Mouse (Mus musculus): ENCODE results near the gene Rcsd1.

Gene Rcsd1

DNA sequence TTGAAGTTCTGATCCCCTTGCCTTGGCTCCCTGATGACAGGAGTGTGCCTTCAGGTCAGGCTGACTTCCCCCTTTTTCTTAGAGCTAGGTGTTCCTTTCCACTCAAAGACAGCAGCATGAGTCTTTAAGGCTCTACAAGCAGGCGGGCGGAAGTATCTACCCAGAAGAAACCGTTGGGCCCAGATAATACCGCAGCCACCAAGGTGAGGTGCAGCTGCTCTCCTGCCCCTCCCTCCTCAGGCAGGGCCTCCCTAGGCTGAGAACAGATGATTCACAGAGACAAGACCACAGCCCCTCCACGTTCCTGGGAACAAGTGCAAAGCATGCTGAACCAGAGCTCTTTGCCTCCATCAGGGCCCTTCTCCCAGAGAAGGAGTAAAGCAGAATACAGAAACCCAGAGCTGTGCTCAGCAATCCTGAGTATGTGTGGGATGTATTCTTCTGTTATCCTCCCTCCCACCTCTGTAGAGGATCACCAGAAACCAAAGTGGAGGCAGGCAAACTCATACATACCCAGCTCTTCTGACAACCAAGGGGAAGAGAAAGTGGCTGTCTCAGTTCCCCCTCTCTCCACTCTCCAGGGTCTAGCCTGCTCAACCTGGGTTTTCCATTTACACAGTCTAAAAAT is at the start of gene Rcsd1:
TSS of gene Rcsd1 (minus strand) at position 129 of the 628 bp plus-strand sequence.
- no peak for DNase-seq (ENCODE audit: low read depth, low spot score)

DNA sequence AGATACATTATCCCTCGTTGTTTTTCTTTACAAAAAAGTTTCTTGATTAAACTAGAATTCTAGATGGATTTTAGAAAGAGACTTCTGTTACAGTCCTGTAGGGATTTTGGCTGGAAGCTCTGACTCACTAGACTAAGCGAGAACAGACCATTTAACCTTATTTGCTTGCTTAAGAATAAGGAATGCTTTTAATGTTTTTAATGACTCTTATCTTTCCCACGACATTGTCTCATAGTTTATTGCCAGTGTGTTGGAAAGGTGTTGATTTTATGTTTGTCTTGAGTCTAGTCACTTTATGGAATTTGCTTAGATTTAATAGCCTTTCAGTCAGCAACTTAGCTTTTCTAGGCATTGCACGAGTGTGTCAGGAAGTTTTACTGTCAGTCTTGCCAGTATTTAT is 45.6 kb upstream of the Rcsd1 start:
- no peak for DNase-seq (ENCODE audit: low read depth, low spot score)

DNA sequence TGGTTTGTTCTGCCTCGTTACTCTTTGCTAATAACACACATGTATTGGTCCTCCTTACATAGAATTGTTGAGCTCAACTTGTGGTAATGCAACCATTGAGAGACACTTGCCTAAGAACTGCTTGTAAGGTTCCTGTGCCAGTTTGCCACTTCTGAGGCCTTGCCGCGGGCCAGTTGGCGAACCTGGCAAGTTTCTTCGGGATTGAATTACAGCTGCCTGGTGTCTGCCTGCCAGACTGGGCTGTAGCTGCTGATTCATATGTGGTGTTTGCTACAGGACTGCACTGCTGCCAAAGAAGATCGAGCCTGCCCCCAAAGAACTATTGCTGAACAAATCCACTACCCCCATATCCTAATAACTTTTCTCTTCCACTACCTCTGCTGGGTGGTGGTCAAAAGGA is 44.6 kb upstream of the Rcsd1 start:
- DNase-seq (ENCODE audit: low read depth, low spot score): no peak

DNA sequence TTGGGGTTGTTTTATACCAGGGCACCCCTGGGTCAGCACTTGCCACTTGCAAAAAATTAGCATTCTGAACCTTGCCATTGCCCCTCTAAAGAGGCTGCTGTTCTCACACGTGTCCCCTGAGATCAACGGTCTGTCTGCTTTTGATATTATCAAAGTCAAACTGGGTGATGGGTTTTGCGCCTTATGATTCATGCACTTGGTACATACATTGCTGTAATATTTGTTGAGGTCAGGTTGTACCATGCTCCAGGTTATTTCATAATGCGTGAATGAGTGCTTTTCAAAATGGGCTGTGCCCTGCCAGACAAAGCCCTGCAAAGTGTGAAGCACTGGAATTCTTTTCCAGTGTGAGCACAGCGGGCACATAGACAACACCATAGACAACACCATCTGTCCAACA is 42.3 kb upstream of the Rcsd1 start:
- no peak for DNase-seq (ENCODE audit: low read depth, low spot score)

DNA sequence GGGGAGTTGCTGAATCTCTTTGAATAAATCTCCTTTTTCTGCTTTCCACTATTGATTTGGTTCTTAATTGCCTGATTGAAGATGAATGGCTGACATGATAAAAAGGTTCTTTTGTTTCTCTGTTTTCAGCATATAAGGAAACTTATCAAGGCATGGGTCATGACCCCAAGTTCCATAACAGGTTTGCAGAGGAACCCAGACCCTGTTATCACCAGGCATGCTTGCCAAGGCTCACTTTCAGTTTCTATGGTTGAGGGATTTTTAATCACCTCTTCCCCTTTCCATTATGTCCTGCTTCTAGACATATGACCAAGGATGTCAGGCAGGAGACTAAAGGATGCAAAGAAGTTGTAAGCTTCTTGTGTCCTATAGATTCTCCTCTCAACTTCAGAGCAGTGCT is 41.6 kb upstream of the Rcsd1 start:
- DNase-seq (ENCODE audit: low read depth, low spot score): no peak

DNA sequence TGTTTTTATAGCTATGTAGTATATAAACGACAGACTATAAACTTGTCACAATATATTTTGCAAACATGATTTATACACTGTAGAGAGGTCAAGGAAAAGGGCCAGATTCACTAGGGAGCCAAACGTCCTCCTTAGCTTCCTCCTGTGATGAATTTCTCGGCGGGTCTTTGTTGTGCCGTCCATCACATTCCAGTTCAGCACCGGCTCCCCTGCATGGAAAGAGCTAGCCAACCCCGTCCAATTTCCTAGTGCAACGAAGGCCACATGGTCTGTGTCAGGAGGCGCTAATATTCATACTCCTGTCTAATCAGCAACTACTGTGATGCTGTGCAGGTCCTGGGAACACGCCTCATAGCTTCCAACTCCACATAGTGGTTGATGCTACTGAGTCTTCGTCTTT is 38.5 kb upstream of the Rcsd1 start:
- no peak for DNase-seq (ENCODE audit: low read depth, low spot score)

DNA sequence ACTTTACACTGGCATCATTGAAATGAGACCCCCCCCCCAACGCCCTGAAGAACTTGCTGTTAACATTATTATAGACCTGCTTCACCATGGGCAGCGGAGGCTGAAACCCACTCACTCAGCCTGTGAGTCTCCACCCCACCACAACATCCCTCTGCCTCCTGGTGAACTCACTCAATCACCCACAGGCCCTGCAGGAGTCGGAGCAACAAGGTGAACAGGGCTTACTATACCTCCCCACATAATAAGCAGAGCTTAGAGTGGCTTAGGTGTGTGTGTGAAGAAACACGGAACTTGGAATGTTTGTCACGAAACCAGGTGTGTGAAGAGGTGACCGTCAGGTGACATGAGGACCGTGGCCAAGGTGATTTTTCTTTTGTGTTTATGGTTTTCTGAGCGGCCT is 32.4 kb upstream of the Rcsd1 start:
- DNase-seq (ENCODE audit: low read depth, low spot score): no peak

DNA sequence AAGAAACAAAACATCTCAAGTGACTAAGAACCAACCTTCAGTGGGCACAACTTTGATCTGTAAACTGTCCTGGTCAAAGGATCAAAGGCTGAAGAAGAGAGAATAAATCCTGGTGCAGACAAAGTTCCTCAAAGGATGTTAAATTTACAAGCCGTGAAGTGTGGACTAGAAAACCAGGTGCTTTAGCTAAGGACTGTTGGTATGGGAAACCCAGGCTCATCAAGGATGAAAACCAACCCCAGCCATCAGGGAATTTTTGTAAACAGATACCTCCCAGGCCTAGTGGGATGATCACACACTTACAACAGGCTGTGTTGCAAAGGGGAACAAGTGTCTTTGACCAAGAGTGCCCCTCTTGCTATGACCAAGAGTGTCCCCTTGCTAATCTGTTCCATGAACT is 29.4 kb upstream of the Rcsd1 start:
- no peak for DNase-seq (ENCODE audit: low read depth, low spot score)

DNA sequence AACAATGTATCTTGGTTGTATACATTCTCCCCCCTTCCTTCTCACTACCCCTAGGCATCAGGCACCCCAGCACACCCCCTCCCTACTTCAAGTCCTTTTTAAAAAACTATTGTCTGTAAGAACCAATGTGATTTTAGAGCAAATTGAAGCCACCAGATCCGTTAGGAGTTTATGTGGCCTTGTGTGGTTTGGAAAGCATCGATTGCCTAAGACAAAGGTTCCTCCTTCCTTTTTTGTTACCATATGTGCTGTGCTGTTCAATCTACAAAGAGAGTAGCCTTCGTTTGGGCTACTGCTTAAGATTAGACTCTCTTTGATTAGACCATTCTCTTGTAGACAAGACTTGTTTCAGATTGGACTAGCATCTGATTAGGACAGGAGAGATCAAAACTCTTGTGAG is 28.3 kb upstream of the Rcsd1 start:
- no peak for DNase-seq (ENCODE audit: low read depth, low spot score)

DNA sequence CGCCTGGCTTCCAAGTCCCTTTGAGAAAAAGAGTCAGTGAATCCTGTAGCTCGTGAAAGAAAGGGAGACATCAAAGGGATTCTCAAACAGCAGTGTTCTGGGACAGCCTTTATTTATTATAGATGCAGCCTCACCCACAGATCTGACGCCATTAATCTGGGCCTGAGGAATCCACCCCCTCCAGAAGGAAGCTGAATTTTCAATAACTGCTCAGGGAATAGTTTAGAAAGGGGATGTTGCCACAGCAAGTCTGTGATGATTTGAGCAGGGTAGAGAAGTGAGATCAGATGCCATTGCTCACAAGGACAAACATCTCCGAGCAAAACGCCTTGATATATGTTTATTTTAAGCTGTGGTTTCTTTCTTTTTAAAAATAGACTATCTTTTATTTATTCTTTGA is 27.9 kb upstream of the Rcsd1 start:
- no peak for DNase-seq (ENCODE audit: low read depth, low spot score)

DNA sequence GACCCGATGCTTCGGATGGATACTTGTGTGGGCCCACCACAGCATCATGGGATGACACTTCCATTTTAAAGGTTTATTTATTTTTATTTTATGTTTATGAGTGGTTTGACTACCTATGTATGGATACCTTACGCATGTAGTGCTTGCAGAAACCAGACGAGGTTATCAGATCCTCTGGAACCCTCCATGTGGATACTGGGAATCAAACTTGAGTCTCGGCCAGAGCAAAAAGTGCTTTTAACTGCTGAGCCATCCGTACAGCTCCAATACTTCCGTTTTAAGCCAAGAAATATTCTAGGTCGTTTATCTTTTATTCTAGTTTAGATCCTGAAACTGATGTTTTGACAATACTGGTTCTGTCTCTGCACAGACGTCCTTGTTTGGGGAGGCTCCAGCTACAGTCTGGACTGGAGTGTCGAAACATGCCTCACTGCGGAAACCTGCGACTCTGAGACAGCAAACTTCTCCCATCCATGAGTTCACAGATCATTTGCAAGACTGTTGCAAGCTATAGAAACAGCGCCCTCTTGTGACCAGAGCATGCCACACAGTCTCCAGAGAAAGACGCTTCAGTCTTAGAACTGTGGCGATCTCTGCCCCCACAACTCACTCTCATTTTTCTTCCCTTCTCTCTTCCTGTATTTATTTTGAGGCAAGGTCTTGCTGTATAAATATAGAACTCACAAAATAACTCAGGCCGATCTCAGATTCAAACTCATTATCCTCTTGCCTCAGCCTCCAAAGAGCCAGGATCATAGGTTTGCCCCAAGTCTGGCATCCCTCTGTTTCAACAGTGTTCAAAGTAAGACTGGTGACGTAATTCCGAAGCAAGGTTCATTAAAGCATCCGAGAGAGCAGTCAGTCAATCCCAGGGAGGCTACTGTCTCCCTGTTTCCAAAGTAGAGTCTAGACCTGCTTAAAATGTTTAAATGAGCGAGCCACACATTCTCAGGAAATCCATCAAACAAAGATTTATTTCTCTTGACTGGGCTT is 26.6 kb upstream of the Rcsd1 start:
- DNase-seq (ENCODE audit: low read depth, low spot score): peak; percentile 87

DNA sequence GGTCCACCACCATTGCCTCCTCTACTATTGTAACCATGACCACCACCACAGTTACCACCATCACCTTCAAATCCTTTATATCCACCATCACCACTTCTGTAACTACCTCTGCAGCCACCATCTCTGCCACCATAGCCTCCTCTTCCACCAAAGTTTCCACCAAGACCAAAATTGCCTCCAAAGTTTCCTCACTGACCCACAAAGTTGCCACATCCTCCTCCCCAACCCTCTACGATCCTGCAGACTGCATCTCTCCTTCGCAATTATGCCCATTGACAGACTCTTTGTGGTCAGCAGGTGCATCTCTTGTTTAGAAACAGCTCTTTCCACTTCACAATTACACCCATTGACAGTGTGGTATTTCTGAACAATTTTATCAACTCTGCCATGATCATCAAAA is 25.3 kb upstream of the Rcsd1 start:
- no peak for DNase-seq (ENCODE audit: low read depth, low spot score)

DNA sequence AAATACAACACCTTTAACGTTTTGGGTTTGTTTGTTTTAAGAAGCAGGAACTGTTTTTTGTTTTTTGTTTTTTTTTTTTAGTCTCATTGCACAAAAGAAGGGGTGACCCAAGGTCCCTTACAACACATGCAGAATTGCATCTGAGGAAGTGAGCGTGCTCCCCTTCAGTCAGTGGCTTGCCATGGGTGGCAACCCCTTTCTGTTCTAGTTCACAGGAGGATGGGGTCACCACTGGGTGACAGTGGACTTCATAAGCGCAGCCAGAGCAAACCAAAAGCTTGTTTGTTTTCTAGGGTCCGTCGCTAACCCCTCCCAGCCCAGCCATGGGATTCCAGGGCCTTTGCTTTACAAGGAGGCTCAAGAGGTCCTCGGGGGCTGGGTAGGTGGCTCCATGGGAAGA is 22.0 kb upstream of the Rcsd1 start:
- DNase-seq (ENCODE audit: low read depth, low spot score): no peak

DNA sequence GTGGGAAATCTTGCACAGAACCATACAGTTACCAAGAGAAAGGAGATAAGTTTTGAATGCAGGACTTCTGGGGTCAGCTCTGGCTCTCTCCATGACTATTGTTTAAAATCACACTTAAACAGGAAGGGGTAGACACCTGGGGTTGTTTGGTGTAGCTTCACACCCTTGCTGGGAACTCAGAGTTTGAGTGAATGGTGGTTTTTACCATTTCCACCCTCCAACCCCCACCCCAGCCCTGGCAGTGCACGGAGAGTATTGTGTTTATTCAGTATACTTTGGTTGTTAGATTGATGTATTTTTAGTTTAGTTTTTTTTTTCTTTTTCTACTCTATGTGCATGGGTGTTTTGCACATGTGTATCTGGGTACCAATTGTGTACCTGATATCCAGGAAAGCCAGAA is 20.6 kb upstream of the Rcsd1 start:
- no peak for DNase-seq (ENCODE audit: low read depth, low spot score)

DNA sequence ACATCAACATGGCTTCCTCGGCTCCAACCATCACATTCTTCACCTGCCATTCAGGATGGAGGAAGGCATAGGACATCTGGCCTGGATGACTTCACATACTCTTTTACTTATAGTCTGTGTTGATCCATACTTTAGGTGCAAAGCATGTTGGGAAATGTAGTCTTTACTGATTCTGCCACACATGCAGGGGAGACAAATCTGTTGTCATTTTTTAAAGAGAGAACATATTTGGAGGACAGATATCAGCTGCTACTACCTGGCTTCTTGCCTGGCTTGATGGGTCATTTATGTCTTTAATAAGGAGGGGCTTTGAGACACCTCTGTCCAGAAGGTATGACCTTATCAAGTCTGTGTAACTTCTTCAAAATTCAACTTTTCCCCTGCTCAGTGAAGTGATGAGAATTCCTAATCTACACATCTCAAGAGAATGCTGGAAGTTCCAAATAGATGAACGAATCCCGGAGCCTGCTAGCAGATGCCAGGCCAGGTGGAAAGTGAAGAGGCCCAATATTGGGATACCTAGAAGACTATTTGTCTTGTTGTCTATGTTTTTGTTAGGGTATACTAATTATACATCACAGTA is 18.6 kb upstream of the Rcsd1 start:
- DNase-seq (ENCODE audit: low read depth, low spot score): no peak

DNA sequence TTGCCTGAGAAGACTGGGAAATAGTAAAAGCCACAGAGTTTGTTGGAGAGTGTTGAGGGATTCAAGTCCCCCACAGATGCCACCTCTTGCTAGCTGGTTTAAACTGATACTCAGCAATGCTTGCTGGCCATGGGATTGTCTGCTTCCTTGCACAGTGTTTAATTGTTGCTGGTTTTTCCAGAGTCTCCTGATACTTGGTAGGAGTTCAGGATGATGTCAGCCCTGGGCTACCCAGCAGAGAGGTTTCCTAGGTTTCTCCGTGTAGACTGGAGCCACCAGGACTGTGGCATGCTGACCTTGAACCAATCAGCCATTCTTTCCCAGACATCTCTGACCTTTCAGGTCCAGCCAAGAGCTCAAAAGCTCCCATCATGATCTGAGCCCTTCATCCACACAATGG is 17.4 kb upstream of the Rcsd1 start:
- no peak for DNase-seq (ENCODE audit: low read depth, low spot score)

DNA sequence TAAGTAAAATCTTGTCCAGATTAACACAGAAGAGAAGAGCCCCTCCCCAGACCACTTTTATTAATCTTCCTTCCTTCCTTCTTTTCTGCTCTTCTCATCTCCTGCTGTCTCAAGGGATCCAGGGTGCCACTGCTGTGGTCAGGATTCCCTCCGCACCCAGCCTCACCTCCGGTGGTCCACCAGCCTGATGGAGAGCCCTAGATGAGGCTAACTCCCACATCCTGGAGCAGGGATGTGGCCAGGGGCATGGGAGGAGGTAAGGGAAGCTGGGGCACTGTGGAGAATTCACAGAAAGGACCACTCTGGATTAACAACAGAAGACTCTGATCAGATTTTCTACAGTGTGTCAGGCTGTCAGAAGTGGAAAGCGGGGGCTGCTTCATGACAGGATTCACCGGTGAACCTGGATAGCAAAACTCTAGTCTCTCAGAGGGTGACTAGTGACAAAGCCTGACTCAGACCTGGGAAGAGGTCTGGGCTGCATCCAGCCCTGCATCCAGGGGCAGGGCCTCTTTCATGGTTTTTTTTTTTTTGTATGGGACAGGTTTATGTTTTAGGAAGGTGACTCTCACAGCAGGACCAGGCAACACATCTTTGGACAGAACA is 15.6 kb upstream of the Rcsd1 start:
- no peak for DNase-seq (ENCODE audit: low read depth, low spot score)

DNA sequence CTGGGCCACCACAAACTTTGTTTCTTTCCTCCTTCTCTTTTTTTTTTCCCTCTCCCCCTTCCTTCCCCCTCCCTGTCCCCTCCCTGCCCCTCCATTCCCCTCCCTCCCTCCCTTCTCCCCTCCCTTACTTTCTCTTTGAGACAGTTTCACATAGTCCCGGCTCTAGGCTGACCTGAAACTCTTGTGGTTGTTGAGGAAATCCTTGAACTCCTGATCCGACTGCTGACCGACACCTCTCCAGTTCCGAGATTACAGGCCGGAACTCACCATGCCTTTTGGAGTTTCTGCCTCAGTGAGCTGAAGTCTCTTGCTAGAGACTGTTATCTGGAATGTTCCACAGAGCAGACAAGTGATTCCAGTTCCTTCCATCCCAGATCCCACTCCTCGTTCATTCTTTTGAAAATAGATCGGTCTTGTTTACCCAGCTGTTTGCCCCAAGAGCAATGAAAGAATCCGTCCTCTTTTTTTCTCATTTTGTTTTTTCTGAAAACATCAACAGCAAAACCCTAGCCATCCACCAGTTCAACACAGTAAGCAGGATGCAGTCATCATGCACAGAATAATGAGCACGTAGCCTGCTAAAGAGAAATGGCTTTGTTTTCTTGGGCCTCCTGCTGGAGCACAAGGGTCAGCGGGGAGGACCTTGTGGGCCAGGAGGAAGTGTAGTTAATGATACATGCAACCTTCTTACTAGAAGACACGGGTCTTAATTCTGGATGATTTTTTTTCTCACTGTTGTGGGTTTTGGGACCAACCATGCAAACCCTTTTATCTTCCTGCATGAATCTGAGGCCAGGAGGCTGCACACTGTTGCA is 14.9 kb upstream of the Rcsd1 start:
- no peak for DNase-seq (ENCODE audit: low read depth, low spot score)

DNA sequence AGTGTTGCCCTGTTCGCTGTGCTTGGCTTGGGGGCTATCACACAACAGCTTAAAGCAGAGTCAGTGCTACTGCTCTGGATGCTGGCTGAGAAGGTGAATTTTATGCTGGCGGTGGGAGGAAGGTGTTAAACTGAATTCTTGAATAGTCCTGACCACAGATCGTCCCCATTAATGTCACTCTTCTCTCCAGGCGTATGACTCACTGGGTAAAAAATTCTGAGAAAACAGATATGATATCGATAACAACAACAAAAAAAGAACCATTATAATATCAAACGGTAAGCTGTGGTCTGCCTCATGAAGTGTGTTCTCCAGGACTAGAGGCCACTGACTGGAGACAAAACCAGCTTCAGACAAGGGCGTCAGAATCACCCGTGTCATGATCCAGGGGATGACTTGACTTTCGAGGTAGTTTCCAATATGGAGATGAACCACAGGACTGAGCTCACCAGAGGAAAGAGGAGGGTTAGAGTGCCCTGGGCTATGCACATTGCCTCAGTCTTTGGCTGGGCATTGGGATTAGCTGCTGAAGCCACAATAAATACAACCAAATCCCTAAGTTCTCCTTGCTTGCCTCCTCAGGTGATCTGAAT is 13.1 kb upstream of the Rcsd1 start:
- no peak for DNase-seq (ENCODE audit: low read depth, low spot score)

DNA sequence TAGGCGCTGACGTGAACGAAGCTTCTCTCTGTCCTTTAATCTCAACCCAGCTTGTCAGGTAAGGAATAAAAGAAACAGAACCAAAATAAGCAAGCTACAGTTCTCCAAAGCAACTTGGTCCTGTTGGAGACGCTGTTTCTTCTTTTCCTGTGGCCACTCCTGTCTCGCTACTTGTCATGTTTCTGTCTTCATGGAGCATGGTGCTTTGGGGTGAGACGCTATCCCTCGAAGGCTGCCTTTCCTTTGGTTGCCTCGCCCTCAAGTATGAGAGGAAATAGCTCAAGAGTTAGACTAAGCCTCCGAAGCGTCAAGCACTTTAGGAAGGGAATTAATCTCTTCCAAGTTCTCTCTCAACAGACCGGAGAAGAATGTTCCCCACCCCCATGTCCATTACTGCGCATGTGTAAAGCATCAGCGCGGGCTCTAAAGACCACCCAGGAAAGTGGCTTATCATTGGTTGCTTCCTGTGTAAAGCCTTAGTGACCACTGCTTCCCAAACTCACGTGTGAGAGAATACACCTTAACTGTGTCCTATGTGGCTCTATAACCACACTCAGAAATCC is 9.1 kb upstream of the Rcsd1 start:
- DNase-seq (ENCODE audit: low read depth, low spot score): no peak
